Mouse (Mus musculus): Measurements from ENCODE around the gene Ercc1. TPM values are rescaled to one million over a fixed set of nuclear protein-coding genes. Genes with fewer than 3 reads are reported as not detected.

Gene Ercc1
- polyA plus RNA-seq, 2 experiments: 9.8 to 15.7 TPM

DNA sequence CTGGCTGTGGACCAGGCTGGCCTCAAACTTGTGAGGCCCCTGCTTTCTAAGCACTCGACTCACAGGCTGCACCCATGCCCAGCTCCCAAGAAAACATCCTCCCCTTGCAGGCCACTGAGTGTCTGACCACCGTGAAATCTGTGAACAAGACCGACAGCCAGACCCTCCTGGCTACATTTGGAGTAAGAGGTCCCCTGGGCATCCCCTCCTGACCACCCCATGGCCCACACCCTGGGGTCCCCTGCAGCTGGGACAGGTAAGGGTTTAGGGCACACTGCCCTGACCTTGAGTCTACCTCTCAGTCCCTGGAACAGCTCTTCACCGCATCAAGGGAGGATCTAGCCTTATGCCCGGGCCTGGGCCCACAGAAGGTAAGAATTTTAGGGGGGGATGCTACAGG lies 10.4 kb downstream of the Ercc1 start:
- DNase-seq (ENCODE audit: low read depth in 3 of 3, low spot score in 3 of 3) (no peak), ATAC-seq (ENCODE audit: insufficient read depth) (no peak)
- peaks cover 5% of the 10 kb centered on the region; the same call in 1 of the 2 replicates for H3K36me3 ChIP-seq (replicated peaks; ENCODE audit: control insufficient read depth, insufficient read depth, low read depth)
- H3K9ac ChIP-seq (replicated peaks): no peak overlapping the region
- WGBS (ENCODE audit: insufficient replicate concordance): 89% methylated on average over 5 of the region's 5 CpGs
- TF ChIP-seq EP300 (IDR thresholded peaks at IDR 0.05; ENCODE audit: low read depth): no peak
- H3K9me3 ChIP-seq (ENCODE audit: control insufficient read depth, low read length): no peaks in the 10 kb centered on the region
- H3K4me2 ChIP-seq (ENCODE audit: low read depth): no peak overlapping the region
- H3K27me3 ChIP-seq (ENCODE audit: control insufficient read depth, insufficient read depth, low read length): no peaks in the 10 kb centered on the region
- H3K27ac ChIP-seq: no peak overlapping the region
- H3K4me3 ChIP-seq (ENCODE audit: insufficient read depth in 1 of 2, low read depth in 2 of 2, low read length in 2 of 2): no peak overlapping the region
- H3K4me1 ChIP-seq (replicated peaks; ENCODE audit: control insufficient read depth in 2 of 2, insufficient read depth in 2 of 2, low read length in 1 of 2): peaks cover under 1 to 7% of the 10 kb centered on the region in 2 experiments; a peak in 3 of 4 replicates

DNA sequence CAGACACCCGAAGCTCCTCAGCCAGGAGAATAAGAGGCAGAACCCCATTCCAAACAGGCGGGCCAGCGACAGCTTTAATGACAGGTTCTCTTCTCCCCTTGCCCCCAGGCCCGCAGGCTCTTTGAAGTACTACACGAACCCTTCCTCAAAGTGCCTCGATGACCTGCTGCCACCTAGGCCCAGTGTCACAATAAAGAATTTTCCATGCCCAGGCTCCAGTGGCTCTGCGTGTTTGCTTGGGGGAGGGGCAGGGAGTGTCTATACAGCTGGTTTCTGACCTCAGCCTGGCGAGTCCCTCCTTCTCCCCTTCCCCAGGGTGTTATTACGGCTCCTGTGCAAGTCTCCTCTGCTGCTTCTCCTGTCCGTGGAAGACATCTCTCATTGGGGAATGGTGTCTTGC lies 11.7 kb downstream of the Ercc1 start:
- no peak overlapping the region for H3K4me3 ChIP-seq (ENCODE audit: insufficient read depth in 1 of 2, low read depth in 2 of 2, low read length in 2 of 2)
- no peak overlapping the region for H3K27ac ChIP-seq
- DNase-seq (ENCODE audit: low read depth in 3 of 3, low spot score in 3 of 3) (no peak), ATAC-seq (ENCODE audit: insufficient read depth) (no peak)
- H3K9ac ChIP-seq (replicated peaks): no peak overlapping the region
- WGBS (ENCODE audit: insufficient replicate concordance): 64% methylated on average over 10 of the region's 10 CpGs
- peaks cover 5% of the 10 kb centered on the region; the same call in 1 of the 2 replicates for H3K36me3 ChIP-seq (replicated peaks; ENCODE audit: control insufficient read depth, insufficient read depth, low read depth)
- H3K27me3 ChIP-seq (ENCODE audit: control insufficient read depth, insufficient read depth, low read length): no peaks in the 10 kb centered on the region
- no peak for TF ChIP-seq EP300 (IDR thresholded peaks at IDR 0.05; ENCODE audit: low read depth)
- TF ChIP-seq CTCF (IDR thresholded peaks at IDR 0.05; ENCODE audit: low read depth): no peak
- peaks cover 10 to 18% of the 10 kb centered on the region in 2 experiments for H3K4me1 ChIP-seq (replicated peaks; ENCODE audit: control insufficient read depth in 2 of 2, insufficient read depth in 2 of 2, low read length in 1 of 2)
- H3K9me3 ChIP-seq (ENCODE audit: control insufficient read depth, low read length): no peaks in the 10 kb centered on the region
- no peak overlapping the region for H3K4me2 ChIP-seq (ENCODE audit: low read depth)

DNA sequence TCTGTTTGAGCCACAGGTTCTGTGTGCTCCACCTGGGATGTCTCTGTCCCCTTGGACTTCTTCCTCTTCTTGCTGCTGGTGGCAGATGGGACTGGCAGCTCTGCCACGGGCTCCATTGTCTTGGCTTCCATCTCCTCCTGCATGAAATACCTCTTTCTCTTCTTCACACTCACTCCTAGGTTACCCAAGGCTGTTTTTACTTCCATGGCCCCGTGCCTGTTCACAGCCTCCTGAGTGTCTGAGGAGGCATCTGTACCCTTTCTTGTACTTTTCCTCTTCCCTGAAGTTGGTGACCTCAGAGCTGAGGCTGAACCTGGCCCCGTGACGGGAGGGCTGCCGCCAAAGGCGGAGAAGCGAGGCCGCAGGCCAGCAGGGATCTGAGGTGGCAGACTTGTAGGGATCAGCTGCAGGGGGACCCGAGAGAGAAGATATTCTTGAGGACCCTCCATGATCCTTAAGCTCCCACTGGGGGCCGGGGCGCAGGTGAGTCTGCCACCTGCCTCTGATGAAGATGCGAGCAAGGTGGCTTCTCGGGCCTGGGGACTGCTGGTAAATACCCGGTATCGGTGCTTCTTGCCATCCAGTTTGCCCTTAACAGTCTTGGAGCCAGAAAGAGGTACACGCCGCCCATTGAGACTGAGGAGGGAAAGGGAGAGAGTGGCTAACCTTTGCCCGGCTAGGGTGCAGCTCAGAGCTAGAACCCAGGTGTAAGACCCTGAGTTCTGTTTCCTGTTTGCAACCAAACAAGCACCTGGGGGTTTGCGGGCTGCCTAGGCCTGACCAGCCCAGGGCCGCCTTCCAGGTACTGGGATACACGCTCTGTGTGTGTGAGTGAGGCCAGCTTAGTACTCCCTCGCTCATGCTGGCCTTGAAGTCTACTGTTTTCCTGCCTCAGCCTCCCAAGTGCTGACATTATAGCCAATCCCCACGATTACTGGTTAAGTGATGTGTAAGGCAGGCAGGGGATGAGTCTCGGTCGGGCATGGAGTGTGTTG lies 13.1 kb downstream of the Ercc1 start:
- WGBS (ENCODE audit: insufficient replicate concordance): 78% methylated on average over 25 of the region's 25 CpGs
- no peak for ATAC-seq (ENCODE audit: insufficient read depth)
- DNase-seq (ENCODE audit: low read depth in 3 of 3, low spot score in 3 of 3): no peak
- H3K27ac ChIP-seq: no peak overlapping the region
- H3K9me3 ChIP-seq (ENCODE audit: control insufficient read depth, low read length): no peaks in the 10 kb centered on the region
- H3K9ac ChIP-seq (replicated peaks): no peak overlapping the region
- peak overlapping the region; percentile 100 for H3K4me2 ChIP-seq (ENCODE audit: low read depth)
- TF ChIP-seq EP300 (IDR thresholded peaks at IDR 0.05; ENCODE audit: low read depth) (no peak), CTCF (IDR thresholded peaks at IDR 0.05; ENCODE audit: low read depth) (no peak)
- no peak overlapping the region for H3K4me3 ChIP-seq (ENCODE audit: insufficient read depth in 1 of 2, low read depth in 2 of 2, low read length in 2 of 2)
- H3K4me1 ChIP-seq (replicated peaks; ENCODE audit: control insufficient read depth in 2 of 2, insufficient read depth in 2 of 2, low read length in 1 of 2): peaks cover 19 to 27% of the 10 kb centered on the region in 2 experiments
- peaks cover 5% of the 10 kb centered on the region; the same call in 1 of the 2 replicates for H3K36me3 ChIP-seq (replicated peaks; ENCODE audit: control insufficient read depth, insufficient read depth, low read depth)
- H3K27me3 ChIP-seq (ENCODE audit: control insufficient read depth, insufficient read depth, low read length): no peaks in the 10 kb centered on the region

GRCm38 (mm10) chr7:19358634-19359033 lies 14.1 kb downstream of the Ercc1 start:
- peaks cover 19 to 27% of the 10 kb centered on the region in 2 experiments for H3K4me1 ChIP-seq (replicated peaks; ENCODE audit: control insufficient read depth in 2 of 2, insufficient read depth in 2 of 2, low read length in 1 of 2)
- H3K9ac ChIP-seq (replicated peaks): peak overlapping the region; percentile 64
- no peaks in the 10 kb centered on the region for H3K9me3 ChIP-seq (ENCODE audit: control insufficient read depth, low read length)
- peaks cover 5% of the 10 kb centered on the region; the same call in 1 of the 2 replicates for H3K36me3 ChIP-seq (replicated peaks; ENCODE audit: control insufficient read depth, insufficient read depth, low read depth)
- H3K27me3 ChIP-seq (ENCODE audit: control insufficient read depth, insufficient read depth, low read length): no peaks in the 10 kb centered on the region
- DNase-seq (ENCODE audit: low read depth in 3 of 3, low spot score in 3 of 3) (no peak), ATAC-seq (ENCODE audit: insufficient read depth) (no peak)
- no peak for TF ChIP-seq CTCF (IDR thresholded peaks at IDR 0.05; ENCODE audit: low read depth)
- no peak for TF ChIP-seq EP300 (IDR thresholded peaks at IDR 0.05; ENCODE audit: low read depth)
- H3K4me2 ChIP-seq (ENCODE audit: low read depth): peak overlapping the region; percentile 100
- no peak overlapping the region for H3K27ac ChIP-seq
- 11% methylated on average over 13 of the region's 13 CpGs for WGBS (ENCODE audit: insufficient replicate concordance)
- peak overlapping the region; percentile 71 to 76 for H3K4me3 ChIP-seq (ENCODE audit: insufficient read depth in 1 of 2, low read depth in 2 of 2, low read length in 2 of 2)

DNA sequence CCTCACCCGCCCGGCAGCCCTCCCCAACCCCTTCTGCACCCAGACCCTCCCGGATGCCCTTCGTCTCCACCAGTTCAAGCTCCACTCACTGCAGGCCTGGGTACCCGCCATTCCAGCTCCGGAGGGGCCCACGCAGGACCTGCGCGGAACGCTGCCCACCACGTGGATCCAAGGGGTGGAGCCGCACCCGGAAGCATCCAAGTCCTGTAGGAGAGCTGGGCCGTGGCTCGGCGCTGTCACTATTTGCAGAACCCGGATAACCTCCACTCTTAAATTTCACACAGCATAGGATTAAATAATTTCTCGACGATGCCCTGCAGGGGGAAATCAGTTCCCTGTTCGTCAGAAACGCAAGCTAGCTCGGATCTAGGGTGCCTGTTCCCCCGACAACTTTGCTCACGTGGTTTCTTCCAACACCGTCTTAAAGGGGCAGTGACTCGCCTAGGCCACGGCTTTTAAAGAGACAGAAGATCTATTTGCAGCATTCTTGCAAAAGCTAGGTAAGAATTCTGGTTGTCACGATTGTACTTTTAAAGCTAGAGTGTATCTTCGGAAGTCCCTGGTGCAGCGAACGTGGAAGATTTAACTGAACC lies 14.8 kb downstream of the Ercc1 start, which contains the start of the genes Cd3eap and Ppp1r13l:
Gene Cd3eap, minus strand, starts transcription at position 185 of the 593 bp plus-strand sequence.
Gene Ppp1r13l, plus strand, starts transcription at position 451 of the 593 bp plus-strand sequence.
- peak within 1 kb of the TSS; percentile 71 to 76 for H3K4me3 ChIP-seq (ENCODE audit: insufficient read depth in 1 of 2, low read depth in 2 of 2, low read length in 2 of 2)
- ATAC-seq (ENCODE audit: insufficient read depth): peak; percentile 74

More for the DNA sequence above, 14.8 kb downstream of the Ercc1 start, which contains the start of the genes Cd3eap and Ppp1r13l:
- Histone ChIP-seq H3K27me3 (ENCODE audit: control insufficient read depth, insufficient read depth, low read length) (no peaks in the 10 kb centered on the region), H3K4me2 (ENCODE audit: low read depth) (peak within 1 kb of the TSS; percentile 100), H3K4me1 (replicated peaks; ENCODE audit: control insufficient read depth in 2 of 2, insufficient read depth in 2 of 2, low read length in 1 of 2) (peaks cover 19 to 27% of the 10 kb centered on the region in 2 experiments), H3K27ac (peak within 1 kb of the TSS; percentile 62), H3K9ac (replicated peaks) (peak within 1 kb of the TSS; percentile 64), H3K9me3 (ENCODE audit: control insufficient read depth, low read length) (no peaks in the 10 kb centered on the region), H3K36me3 (replicated peaks; ENCODE audit: control insufficient read depth, insufficient read depth, low read depth) (peaks cover 5% of the 10 kb centered on the region; the same call in 1 of the 2 replicates)
- peak; percentile 22; the same call in 1 of the 2 replicates for TF ChIP-seq EP300 (IDR thresholded peaks at IDR 0.05; ENCODE audit: low read depth)
- TF ChIP-seq CTCF (IDR thresholded peaks at IDR 0.05; ENCODE audit: low read depth): no peak
- DNase-seq (ENCODE audit: low read depth in 3 of 3, low spot score in 3 of 3): peak; percentile 70 to 81 (median 70)
- WGBS (ENCODE audit: insufficient replicate concordance): under 1% methylated on average over 31 of the region's 31 CpGs
